Mouse (Mus musculus) E14TG2a.4 (cell line): ENCODE measurements around the gene Cyfip1.

Experiments
- H3K27me3 ChIP-seq: 2 replicates; pipeline ENCODE4 v1.6.1; 2014; ENCODE audit warnings: low read length, control low read depth; ENCODE audit not compliant: insufficient read depth
- H3K36me3 ChIP-seq: 2 replicates; pipeline ENCODE4 v1.6.1; 2014; ENCODE audit warnings: low read length, control low read depth; ENCODE audit not compliant: insufficient read depth
- H3K4me1 ChIP-seq: replicated peaks from 2 replicates; pipeline ENCODE4 v1.6.1; 2014; ENCODE audit warnings: low read depth, low read length, control low read depth
- H3K4me3 ChIP-seq: replicated peaks from 2 replicates; pipeline ENCODE4 v1.5.1; 2014; ENCODE audit warnings: mild to moderate bottlenecking, low read length
- H3K9me3 ChIP-seq: 2 replicates; pipeline ENCODE4 v1.6.1; 2014; ENCODE audit warnings: low read length, control low read depth
- CTCF ChIP-seq: conservative IDR thresholded peaks from 2 replicates; pipeline ENCODE4 v1.5.1; 2014; ENCODE audit warnings: low read length
- NANOG ChIP-seq: IDR thresholded peaks from 2 replicates; pipeline ENCODE4 v1.6.1; 2014; ENCODE audit warnings: borderline replicate concordance, low read length, mixed read lengths
- POU5F1 ChIP-seq: IDR thresholded peaks from 2 replicates; pipeline ENCODE4 v1.6.1; 2014; ENCODE audit warnings: low read length, borderline replicate concordance

Cyfip1 gene

DNA sequence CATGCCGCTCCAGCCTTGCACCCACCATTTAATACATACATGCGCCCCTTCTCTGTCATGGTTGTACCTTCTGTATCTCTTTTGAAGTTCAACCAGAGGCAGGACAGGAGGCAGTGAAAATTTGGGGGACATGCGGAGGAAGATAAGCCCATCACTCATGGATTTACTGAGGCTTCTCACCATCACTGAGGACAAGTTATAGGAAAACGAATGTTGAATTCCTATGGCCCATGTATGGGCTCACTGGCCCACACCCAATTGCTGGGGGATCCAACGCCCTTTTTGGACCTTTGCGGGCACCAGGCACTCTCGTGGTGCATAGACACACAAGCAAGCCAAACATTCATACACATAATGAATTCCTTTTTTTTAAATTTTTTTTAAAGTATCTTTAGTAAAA, at the start of gene Cyfip1:
TSS of gene Cyfip1 (plus strand) at position 301 of the 400 bp plus-strand sequence.
- no peaks in the 10 kb centered on the region for H3K36me3 ChIP-seq
- no peaks in the 10 kb centered on the region for H3K27me3 ChIP-seq
- H3K4me3 ChIP-seq, result peak within 1 kb of the TSS; percentile 89
- H3K9me3 ChIP-seq, result no peaks in the 10 kb centered on the region
- H3K4me1 ChIP-seq, result peaks cover 32% of the 10 kb centered on the region
- TF ChIP-seq POU5F1 (no peak), NANOG (no peak), CTCF (no peak)

DNA sequence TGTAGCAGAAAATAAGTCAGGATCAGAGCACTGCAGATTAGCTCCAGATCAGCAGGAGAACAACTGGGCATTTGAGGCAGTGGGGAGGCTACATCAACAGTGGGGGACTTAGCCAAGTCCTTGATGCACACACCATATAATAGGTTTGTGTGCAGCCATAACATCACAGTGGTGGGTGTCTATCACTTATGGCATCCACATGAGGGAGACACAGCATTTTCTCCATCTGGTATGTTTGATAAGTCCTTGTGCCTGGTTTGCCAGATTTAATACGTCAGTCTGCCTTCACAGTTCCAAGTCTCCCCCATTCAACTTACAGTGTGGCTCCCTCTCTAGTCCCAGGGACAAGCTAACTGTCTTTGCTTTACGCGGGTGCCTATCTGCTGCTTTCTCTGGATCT, 49.3 kb upstream of the Cyfip1 start:
- Histone ChIP-seq H3K27me3 (no peaks in the 10 kb centered on the region), H3K36me3 (peaks cover 15% of the 10 kb centered on the region), H3K4me1 (peaks cover 17% of the 10 kb centered on the region), H3K4me3 (no peak overlapping the region), H3K9me3 (no peaks in the 10 kb centered on the region)
- TF ChIP-seq NANOG (no peak), CTCF (no peak), POU5F1 (no peak)

DNA sequence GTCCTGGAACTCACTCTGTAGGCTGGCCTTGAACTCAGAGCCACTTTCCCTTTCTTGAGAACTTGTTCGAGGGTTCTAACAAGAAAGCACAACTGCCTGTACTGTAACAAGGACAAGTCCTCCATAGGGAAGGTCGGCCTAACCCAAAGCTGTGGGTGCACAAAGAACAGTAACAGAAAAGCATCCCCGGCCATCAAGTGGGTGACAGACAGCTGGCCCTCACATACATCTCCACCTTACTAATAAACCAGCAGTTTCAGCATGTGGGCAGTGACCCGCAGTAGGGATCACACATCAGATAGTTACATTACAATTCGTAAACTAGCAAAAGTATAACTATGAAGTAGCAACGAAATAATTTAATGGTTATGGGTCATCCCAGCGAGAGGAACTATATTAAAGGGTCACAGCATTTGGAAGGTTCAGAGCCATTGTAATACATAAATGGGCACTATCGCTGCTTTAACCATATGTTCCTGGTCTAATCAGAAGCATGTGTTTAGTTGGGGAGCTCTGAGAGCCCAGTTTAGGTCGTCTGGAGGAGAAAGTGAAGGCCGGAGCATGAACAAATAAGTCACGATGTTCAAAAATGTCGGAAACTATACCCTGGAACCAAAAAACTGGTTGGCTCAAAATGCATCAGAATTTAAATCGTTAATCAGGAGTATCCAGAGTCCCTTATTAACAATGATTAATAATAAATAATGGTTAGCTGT, 48.2 kb upstream of the Cyfip1 start:
- H3K4me1 ChIP-seq, result peaks cover 14% of the 10 kb centered on the region
- peak overlapping the region; percentile 85 for H3K4me3 ChIP-seq
- TF ChIP-seq NANOG (no peak), CTCF (no peak)
- H3K9me3 ChIP-seq, result no peaks in the 10 kb centered on the region
- H3K36me3 ChIP-seq, result peaks cover 26% of the 10 kb centered on the region
- no peaks in the 10 kb centered on the region for H3K27me3 ChIP-seq

DNA sequence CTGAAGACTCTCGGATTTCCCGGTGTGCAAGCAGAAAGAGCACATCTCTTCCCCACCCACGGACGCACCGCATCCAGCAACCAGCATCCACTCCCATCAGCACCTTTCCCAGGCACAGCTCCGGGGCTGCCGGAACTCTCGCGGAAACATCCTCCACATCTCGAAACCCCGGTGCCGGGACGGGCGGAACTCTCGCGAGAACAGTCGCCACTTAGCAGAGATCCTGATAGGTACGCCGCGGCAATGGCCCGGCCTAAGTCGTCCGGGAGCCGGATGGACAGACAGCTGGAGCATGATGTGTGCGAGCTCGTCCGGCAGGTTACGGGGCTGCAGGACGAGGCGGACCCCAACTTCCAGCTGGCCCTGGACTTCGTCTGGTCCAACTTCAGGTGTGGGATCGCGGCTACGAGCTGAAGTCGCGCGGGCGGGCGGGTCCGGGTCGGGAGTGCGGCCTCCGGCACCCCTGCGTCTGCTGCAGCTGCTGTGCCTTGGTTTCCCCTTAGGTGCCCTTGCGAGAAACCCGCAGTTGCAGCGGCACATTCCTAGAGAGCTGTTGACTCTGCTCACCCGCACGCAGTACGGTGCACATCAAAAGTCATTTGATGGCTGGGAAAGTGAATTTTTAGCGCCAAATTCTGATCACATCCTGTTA, 47.5 kb upstream of the Cyfip1 start, which contains the start of gene Tubgcp5:
TSS of gene Tubgcp5 (plus strand) at position 203 of the 652 bp plus-strand sequence.
- TF ChIP-seq POU5F1 (no peak), NANOG (no peak), CTCF (no peak)
- H3K9me3 ChIP-seq, result no peaks in the 10 kb centered on the region
- peaks cover 33% of the 10 kb centered on the region for H3K36me3 ChIP-seq
- H3K4me1 ChIP-seq, result peaks cover 14% of the 10 kb centered on the region
- H3K4me3 ChIP-seq, result peak within 1 kb of the TSS; percentile 85
- no peaks in the 10 kb centered on the region for H3K27me3 ChIP-seq

DNA sequence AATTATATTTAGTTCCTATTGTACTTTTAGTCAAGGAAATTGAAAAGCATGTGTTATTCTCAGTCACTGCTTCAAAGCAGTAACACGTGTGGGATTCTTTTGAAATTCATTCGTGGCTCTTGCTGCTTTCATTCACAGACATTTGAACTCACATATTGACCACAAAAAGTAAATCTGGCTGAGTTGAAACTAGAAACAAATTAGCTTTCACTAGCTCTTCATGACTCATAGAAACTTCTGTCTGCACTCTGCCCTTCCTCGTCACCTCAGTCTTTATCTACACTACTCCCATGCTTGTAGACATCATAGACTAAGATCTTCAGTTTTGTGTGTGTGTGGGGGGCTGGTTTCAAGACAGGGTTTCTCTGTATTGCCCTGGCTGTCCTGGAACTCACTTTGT, 41.6 kb upstream of the Cyfip1 start:
- Histone ChIP-seq H3K36me3 (peaks cover 88% of the 10 kb centered on the region), H3K4me3 (no peak overlapping the region), H3K4me1 (peaks cover 6% of the 10 kb centered on the region), H3K27me3 (no peaks in the 10 kb centered on the region), H3K9me3 (no peaks in the 10 kb centered on the region)
- TF ChIP-seq CTCF (no peak), NANOG (no peak), POU5F1 (no peak)

DNA sequence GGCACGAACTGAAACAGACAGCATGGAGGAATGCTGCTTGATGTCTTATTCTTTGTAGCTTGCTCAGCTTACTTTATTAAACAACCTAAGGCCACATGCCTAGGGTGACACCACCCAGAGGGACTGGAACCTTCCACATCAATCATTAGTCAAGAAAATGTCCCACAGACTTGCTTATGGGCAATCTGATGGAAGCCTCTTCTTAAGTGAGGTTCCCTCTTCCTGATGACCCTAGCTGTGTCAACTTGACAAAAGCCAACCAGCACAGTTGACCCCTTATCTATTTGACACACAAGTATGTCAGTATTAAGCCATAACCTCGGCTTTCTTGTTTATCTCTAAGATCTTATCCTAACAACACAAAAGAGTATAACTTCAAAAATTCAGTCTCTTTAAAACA, 31.6 kb upstream of the Cyfip1 start:
- H3K9me3 ChIP-seq, result no peaks in the 10 kb centered on the region
- H3K27me3 ChIP-seq, result no peaks in the 10 kb centered on the region
- no peak for TF ChIP-seq NANOG
- no peak for TF ChIP-seq POU5F1
- TF ChIP-seq CTCF, result no peak
- no peak overlapping the region for H3K4me3 ChIP-seq
- H3K4me1 ChIP-seq, result no peaks in the 10 kb centered on the region
- peaks cover 65% of the 10 kb centered on the region for H3K36me3 ChIP-seq

DNA sequence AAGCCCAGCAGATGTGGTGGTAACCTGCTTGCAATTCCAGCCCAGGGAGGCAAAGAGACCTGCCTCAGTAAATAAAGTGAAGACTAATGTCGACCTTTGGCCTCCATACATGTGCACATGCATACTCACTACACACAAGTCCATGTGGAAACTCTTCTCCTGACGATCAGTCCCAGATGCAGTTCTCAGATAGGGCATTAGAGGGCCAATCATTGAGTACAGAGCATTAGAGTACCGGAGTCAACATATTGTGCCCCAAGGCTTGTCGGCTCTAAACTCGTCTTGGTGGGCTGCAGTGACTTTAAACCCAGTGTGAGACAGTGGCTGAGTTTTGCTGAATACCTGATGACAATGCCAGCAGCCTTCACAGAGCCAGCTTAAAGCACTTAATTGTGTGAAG, 17.1 kb upstream of the Cyfip1 start:
- TF ChIP-seq CTCF (no peak), POU5F1 (no peak), NANOG (no peak)
- Histone ChIP-seq H3K4me1 (0 out of 2 replicates have a peak, but pooled peaks cover 2% of the 10 kb centered on the region), H3K27me3 (no peaks in the 10 kb centered on the region), H3K4me3 (no peak overlapping the region), H3K36me3 (peaks cover 67% of the 10 kb centered on the region), H3K9me3 (no peaks in the 10 kb centered on the region)

DNA sequence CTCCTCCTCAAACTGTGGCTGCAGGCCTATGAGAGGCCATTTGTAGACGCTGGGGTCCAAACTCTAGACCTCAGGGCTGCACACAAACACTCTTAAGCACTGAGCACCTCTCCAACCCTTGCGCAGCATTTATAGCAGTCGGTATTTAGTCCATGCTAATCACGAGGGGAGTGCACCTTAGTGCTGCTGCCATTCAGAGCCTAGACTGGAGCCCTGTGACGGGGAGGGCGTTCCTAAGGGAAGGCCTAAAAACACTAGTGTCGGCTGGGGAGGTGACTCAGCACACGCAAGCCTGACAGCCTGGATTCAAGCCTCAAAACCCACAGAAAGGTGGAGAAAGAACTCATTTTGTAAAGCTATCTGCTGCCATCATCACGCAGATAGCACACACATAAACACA, 14.0 kb upstream of the Cyfip1 start:
- H3K4me3 ChIP-seq, result no peak overlapping the region
- H3K36me3 ChIP-seq, result peaks cover 55% of the 10 kb centered on the region
- no peaks in the 10 kb centered on the region for H3K27me3 ChIP-seq
- TF ChIP-seq NANOG, result no peak
- TF ChIP-seq POU5F1, result no peak
- TF ChIP-seq CTCF, result no peak
- H3K4me1 ChIP-seq, result 0 out of 2 replicates have a peak, but pooled peaks cover 2% of the 10 kb centered on the region
- no peaks in the 10 kb centered on the region for H3K9me3 ChIP-seq

DNA sequence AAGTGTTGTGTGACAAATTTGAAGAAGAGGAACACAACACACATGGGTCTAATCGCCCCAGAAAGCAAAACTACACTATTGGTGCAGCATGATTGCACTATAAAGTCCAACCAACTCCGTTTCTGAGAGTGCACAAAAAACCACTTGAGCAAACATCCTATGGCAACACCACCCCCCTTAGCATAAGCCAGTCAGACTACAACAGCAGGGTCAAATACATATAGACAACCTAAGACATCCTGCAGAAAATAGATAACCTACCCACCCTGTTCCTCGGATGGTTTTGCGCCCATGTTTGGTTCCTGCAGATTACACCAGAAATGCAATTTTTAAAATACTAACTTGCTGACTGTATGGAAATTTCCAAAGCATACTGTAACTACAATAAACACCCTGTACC, 4.7 kb upstream of the Cyfip1 start:
- TF ChIP-seq CTCF (no peak), POU5F1 (no peak), NANOG (no peak)
- H3K36me3 ChIP-seq, result peaks cover 14% of the 10 kb centered on the region

More for the DNA sequence above, 4.7 kb upstream of the Cyfip1 start:
- H3K9me3 ChIP-seq, result no peaks in the 10 kb centered on the region
- no peaks in the 10 kb centered on the region for H3K27me3 ChIP-seq
- peaks cover 8% of the 10 kb centered on the region for H3K4me1 ChIP-seq
- H3K4me3 ChIP-seq, result no peak overlapping the region
